Mouse (Mus musculus) cerebellum, adult (tissue): Measurements from ENCODE around the gene Gm10334.
"Not testable (repeated sequence)": the region's sequence is repeated elsewhere in the genome, so short reads cannot be mapped to it uniquely, and the experiment has no call there.

Source experiments
- ATAC-seq: cut with Nextera tagmentation; 2 replicates; pipeline ENCODE4 v1.9.2; 2017; ENCODE audit warnings: mild to moderate bottlenecking, moderate library complexity, mixed read lengths; ENCODE audit not compliant: insufficient number of reproducible peaks, low FRiP score, low TSS enrichment

Gm10334 gene

GRCm38 (mm10) chr6:41446045-41446444, at the start of gene Gm10334:
TSS of gene Gm10334 (minus strand) at chr6:41446145.
- not testable (repeated sequence) for ATAC-seq

DNA sequence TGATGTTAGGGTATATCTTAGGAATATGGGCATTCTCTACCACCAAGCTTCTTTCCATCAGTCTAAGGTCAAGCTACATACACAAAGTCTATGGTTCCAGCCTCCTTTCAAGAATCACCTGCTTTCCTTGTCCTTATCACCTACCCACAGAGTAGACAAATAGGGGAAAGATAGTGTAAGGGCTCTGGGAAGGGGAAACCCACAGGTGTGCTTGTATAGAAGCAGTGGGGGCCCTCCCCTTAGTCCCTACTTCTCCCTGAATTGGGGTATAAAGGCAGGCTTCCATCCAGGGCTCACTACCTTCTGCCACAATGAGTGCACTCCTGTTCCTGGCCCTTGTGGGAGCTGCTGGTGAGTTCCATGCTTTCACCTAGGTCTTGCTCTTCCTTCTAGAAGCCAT, 12.7 kb upstream of the Gm10334 start, which contains the start of gene Prss1:
Prss1 (plus strand) TSS at position 301 of the 400 bp plus-strand sequence.
- not testable (repeated sequence) for ATAC-seq

DNA sequence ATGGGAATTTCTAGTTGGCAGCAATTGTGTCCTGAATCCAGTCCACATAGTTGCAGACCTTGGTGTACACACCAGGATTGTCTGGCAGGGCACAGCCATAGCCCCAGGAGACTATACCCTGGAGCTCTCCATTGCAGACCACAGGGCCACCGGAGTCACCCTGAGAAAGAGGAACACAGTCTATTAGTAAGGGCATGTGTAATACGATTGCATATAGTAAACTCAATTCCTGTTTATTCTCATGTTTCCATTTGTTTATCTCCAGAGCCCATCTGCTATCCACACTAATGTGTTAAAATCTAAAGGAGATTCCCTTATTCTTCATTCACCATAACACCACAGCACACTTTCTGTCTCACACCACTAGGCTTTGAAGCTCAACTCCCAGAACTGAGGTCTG, 3.7 kb downstream of the Gm10334 start:
- not testable (repeated sequence) for ATAC-seq
